Mouse (Mus musculus) adrenal gland, postnatal 4 days (tissue): ENCODE measurements around the gene Kcnk18. TPM values are rescaled to one million over a fixed set of nuclear protein-coding genes. Genes with fewer than 3 reads are reported as not detected.
A peak's percentile ranks its signal among the peaks of the same experiment; 100 is the strongest.

ENCODE experiments used
- DNase-seq, 2 experiments: peaks; one replicate each; pipeline ENCODE4 v3.0.0; 2021 to 2022; ENCODE audit warnings: low spot score in 2 of 2, mixed read lengths in 2 of 2
- total RNA-seq, 2 experiments: library from RNA; stranded (reverse); gene quantifications; 2 replicates each; pipeline ENCODE4 v1.2.3; 2021

Gene Kcnk18
- total RNA-seq, 2 experiments from 2014 or later: not detected

- DNase-seq: no peak
These were observed 2.1 kb downstream of the Kcnk18 start for GRCm38 (mm10) chr19:59221131-59221530.

GRCm38 (mm10) chr19:59228376-59228775 lies 9.4 kb downstream of the Kcnk18 start:
- DNase-seq: no peak

GRCm38 (mm10) chr19:59232786-59233185 lies 13.8 kb downstream of the Kcnk18 start:
- no peak for DNase-seq

DNA sequence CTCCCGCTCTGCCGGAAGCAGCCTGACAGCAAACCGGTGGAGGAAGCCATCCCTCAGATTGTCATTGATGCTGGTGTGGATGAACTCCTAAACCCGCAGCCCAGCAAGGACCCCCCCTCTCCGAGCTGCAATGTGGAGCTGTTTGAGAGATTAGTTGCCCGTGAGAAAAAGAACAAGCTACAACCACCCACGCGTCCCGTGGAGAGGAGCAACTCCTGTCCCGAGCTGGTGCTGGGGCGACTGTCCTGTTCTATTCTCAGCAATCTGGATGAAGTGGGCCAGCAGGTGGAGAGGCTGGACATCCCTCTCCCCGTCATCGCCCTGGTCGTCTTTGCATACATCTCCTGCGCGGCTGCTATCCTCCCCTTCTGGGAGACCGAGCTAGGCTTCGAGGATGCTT lies 16.0 kb downstream of the Kcnk18 start:
- no peak for DNase-seq

DNA sequence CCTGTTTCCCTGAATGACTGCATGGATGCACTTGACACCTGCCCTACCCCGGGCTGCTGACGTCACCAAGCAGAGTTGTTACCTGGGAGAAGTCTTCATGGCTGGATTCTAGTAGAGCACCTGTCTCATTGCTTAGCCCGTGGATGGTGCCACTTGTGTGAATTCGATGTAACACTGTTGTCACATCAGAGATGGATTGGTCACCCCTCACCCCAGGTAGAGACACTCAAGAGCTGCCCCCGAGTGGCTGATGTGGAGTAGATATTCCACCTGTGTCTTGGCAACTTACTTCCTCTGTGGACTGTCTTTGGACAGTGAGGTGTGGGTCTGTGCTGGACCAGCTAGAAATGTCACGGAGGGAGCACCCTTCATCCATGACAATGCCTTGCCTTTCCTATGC lies 17.0 kb downstream of the Kcnk18 start:
- no peak for DNase-seq

- DNase-seq: no peak
These were observed 19.6 kb downstream of the Kcnk18 start for GRCm38 (mm10) chr19:59238630-59239029.

GRCm38 (mm10) chr19:59239124-59239817 lies 20.3 kb downstream of the Kcnk18 start:
- DNase-seq: peak; percentile 79 to 83

DNA sequence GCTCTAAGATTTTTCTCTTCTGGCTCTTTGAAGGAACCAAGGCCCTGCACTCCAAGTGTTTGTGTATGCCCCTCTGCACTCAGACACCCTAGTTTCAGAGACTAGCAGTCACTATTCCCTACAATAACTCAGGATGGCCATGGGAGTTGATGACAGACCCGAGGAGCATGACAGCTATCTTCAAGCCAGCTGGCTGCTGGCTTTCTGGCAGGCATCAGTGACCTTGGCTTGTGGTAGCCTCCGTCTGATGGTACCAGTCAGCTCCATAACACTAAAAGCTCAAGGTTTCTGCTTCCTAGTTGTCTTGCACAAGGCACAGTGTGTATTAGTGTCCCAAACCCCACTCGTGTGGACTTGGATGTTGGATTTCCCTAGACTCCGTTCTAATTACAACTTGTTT lies 23.0 kb downstream of the Kcnk18 start:
- DNase-seq: no peak

DNA sequence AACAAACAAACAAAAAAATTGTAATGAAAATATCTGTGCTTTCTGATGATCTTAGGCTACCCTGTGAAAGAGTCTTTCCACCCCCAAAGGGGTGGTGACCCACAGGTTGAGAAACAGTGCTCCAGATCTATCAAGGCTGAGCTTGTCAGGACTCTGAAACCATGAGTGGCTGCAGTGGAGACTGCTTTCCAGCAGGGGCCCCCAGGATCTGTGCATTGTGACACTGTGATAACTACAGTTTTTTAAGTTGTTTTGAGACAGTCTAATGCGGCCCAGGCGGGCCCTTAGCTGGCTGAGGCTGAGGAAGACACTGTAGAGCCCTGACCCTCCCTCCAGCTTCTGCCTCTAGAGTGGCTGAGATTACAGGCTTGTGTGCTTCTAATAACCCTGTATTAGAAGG lies 24.0 kb downstream of the Kcnk18 start:
- no peak for DNase-seq

DNA sequence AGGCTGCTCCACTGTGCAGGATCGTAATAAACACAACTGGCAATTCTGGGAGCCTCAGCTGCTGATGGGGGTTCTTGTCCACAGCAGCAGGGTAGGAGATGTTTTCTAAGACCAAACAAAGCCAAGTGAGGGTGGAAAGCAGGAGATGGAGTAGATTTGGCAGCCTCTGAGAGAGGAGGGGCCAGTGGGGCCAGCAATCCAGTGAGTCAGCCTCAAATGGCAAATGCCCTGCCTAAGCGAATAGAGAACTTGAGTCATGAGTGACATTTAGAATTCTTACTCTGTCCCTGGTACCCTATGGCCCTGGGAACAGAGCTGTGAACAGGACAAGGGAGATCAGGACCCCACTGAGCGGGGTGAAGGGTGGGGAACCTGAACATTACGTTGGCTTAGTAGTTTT lies 29.1 kb downstream of the Kcnk18 start:
- no peak for DNase-seq

GRCm38 (mm10) chr19:59248553-59249286 lies 29.7 kb downstream of the Kcnk18 start:
- DNase-seq: no peak

DNA sequence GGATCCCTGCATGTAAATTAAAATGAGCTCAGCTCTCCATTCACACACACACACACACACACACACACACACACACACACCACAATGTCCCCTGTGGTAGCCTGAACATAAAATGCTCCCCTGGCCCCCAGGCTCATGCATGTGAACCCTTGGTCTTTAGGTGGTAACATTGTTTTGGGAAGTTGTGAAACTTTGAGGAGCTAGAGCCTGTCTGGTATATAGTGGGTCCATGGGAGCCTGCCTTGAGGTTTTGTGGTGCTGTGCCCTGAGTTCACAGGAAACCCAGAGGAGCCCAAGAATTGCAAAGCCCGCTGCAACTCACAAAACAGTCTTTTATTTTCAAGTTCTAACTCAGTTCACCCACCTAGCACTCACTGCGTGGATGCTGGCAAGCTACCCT lies 33.6 kb downstream of the Kcnk18 start:
- no peak for DNase-seq

GRCm38 (mm10) chr19:59259633-59260032 lies 40.6 kb downstream of the Kcnk18 start:
- no peak for DNase-seq

DNA sequence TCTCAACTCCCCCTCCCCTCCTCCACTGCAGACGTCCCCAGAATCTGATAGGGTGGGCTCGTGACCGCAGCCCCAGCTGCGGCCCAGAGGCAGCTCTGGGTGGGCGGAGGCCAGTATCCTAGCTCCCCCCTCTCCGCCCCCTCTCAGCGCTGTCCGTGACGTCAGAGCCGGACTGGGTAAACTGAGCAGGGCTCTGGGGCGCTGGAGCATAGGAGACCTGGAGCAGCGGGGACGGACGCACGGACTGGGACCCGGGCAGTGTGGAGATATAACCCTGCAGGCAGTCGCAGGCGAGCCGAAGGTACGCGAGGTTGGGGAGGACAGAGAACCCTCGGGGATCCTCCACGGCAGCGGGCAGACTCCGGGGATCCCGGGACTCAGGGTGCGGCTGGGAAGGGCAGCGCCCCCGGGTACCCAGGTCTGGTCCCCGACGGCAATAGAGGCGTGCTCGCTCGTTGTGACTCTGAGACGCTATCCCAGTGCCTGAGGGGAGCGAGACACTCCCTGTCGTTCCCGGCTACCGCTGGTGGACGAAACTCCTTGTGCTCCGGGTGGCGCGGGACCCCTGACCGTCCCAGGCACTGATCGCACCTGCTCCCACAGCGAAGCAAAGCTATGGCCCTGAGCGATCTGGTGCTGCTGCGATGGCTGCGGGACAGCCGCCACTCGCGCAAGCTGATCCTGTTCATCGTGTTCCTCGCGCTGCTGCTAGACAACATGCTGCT lies 41.9 kb downstream of the Kcnk18 start, which contains the start of gene Slc18a2:
Gene Slc18a2 (plus strand): TSS at position 179 of the 725 bp plus-strand sequence.
- no peak for DNase-seq

DNA sequence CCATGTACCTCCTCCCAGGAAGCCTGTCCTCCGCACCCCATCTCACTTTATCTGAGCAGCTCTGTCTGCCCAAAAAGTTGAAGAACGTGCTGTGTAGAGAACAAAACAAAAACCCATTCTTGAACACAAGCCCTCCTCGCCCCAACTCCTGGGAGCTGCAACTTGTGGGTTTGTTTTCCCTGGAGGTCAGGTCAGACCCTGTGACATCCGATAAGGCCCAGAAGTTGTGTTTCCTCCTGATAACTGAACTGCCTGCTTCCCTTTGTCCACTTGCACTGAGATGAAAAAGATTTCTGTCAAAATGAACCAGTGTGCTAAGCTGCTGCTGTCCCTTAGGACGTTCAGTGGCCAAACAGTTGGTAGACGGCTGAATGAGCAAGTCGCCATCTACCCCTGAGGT lies 42.6 kb downstream of the Kcnk18 start:
- DNase-seq: no peak

- no peak for DNase-seq
These were observed 44.2 kb downstream of the Kcnk18 start for GRCm38 (mm10) chr19:59263171-59263570.

- no peak for DNase-seq
These were observed 46.0 kb downstream of the Kcnk18 start for GRCm38 (mm10) chr19:59264838-59265532.

DNA sequence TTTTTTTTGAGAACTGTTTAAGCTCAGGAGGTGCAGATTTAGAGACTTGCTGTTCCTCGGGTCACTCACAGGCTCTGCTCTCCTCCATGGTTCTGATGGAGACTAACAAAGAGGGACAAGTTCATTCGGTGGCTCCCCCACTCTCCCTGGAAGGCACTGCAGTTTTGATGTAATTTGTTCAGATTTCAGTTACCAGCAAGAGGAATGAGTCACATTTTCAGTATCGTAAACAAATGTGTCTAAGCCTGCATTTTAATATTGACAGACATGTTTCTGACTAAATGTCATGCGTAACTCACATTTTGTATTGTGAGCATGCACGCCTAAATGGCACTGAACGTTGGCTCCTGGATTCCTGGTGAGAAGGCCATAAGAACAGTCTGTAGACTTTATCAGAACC lies 46.9 kb downstream of the Kcnk18 start:
- DNase-seq: no peak

- no peak for DNase-seq
These were observed 48.5 kb downstream of the Kcnk18 start for GRCm38 (mm10) chr19:59267417-59267963.

- DNase-seq: no peak
These were observed 54.2 kb downstream of the Kcnk18 start for GRCm38 (mm10) chr19:59273190-59273589.

- no peak for DNase-seq
These were observed 57.3 kb downstream of the Kcnk18 start for GRCm38 (mm10) chr19:59276354-59276753.
